ENCODE assay signal across 25 mouse cellular contexts in the genomic region with DNA sequence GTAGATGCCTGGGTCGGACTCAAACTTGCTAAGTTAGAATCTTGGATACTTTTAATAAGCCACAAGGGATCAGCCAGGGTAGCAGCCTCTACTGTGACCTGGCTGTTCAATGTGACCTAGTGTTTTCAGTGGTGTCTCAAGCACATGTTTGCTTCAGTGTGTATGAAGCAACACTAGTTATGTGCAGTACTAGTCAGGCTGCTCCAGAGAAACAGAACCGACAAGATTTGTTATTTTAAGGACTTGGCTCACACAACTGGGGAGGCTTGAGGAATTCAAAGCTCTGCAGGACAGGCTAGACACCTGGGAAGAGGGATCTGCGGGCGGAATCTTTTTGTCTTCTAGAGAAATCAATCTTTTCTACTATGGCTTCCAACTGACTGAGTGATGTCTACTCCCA.
"Had no signal": no experiment of that assay in that cellular context is flagged by ENCODE, and none has a peak within 500 bp of the region (broad histone marks: within the 10 kb centered on the region; RNA-seq: fewer than 3 reads in every experiment).

No protein-coding gene starts in this region.

- H3K4me3 ChIP-seq: gastrocnemius, adult 2 months; heart, embryonic 13.5 days; heart, embryonic 15.5 days; hindbrain, embryonic 13.5 days; hindbrain, embryonic 15.5 days; kidney, embryonic 15.5 days; left cerebral cortex, adult 2 months; limb, embryonic 10.5 days; limb, embryonic 12.5 days; liver, embryonic 13.5 days had no signal

- DNase-seq: gastrocnemius, adult 2 months; gastrocnemius, postnatal 10 days; gastrocnemius, postnatal 25 days; heart, adult 18-20 months; heart, postnatal 14 days; heart, postnatal 36 days; kidney, adult 11 months; kidney, adult 2 months; kidney, adult 9 months; kidney, postnatal 14 days; kidney, postnatal 36 days; layer of hippocampus, adult 9-11 months; liver, embryonic 13.5 days had no signal

- H3K9me3 ChIP-seq: heart, embryonic 13.5 days; heart, embryonic 15.5 days; hindbrain, embryonic 13.5 days; hindbrain, embryonic 15.5 days; kidney, embryonic 15.5 days; limb, embryonic 10.5 days; limb, embryonic 12.5 days; liver, embryonic 13.5 days had no signal

- ATAC-seq: hindbrain, postnatal 0 days; intestine, embryonic 16.5 days had no signal

- H3K4me2 ChIP-seq: heart, embryonic 11.5 days; heart, embryonic 13.5 days; heart, embryonic 15.5 days; hindbrain, embryonic 13.5 days; hindbrain, embryonic 15.5 days; kidney, embryonic 15.5 days; limb, embryonic 12.5 days; liver, embryonic 13.5 days had no signal

- H3K4me1 ChIP-seq: heart, embryonic 13.5 days; heart, embryonic 15.5 days; hindbrain, embryonic 13.5 days; hindbrain, embryonic 15.5 days; kidney, embryonic 15.5 days; limb, embryonic 10.5 days; liver, embryonic 13.5 days had no signal

- H3K27me3 ChIP-seq: heart, embryonic 13.5 days; heart, embryonic 15.5 days; hindbrain, embryonic 13.5 days; hindbrain, embryonic 15.5 days; kidney, embryonic 15.5 days; limb, embryonic 12.5 days; liver, embryonic 13.5 days had no signal

- H3K27ac ChIP-seq: gastrocnemius, adult 2 months; heart, embryonic 13.5 days; heart, embryonic 15.5 days; hindbrain, embryonic 13.5 days; hindbrain, embryonic 15.5 days; hindbrain, postnatal 0 days; kidney, embryonic 15.5 days; kidney, postnatal 0 days; left cerebral cortex, adult 2 months; limb, embryonic 10.5 days; limb, embryonic 12.5 days; liver, embryonic 13.5 days had no signal

- H3K9ac ChIP-seq: heart, embryonic 13.5 days; heart, embryonic 15.5 days; hindbrain, embryonic 13.5 days; hindbrain, embryonic 15.5 days; kidney, embryonic 15.5 days; limb, embryonic 12.5 days; liver, embryonic 13.5 days had no signal

- H3K36me3 ChIP-seq: heart, embryonic 13.5 days; heart, embryonic 15.5 days; hindbrain, embryonic 13.5 days; hindbrain, embryonic 15.5 days; kidney, embryonic 15.5 days; limb, embryonic 10.5 days; limb, embryonic 12.5 days; liver, embryonic 13.5 days had no signal
